Comparison of ENCODE assay signal across 20 mouse cellular contexts in the genomic region with DNA sequence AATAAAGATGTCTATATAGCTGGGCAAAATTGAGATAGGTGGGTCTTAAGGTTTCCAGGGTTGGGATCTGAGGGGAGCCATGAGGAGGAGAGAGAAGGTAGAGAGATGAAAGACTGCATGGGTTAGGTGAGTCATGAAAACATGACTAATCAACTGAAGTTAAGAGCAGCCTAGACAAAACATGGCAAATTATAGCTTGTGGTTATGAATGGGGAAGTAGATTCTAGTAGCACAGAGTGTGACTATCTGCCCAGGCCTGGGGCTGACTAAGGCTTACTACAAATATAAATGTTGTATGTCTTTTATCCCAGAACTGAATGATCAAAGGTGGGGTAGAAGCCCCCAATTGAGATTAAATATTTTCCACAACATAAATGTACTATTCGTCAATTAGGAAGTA. TPM values are rescaled to one million over a fixed set of nuclear protein-coding genes. Genes with fewer than 3 reads are reported as not detected.
A peak's percentile ranks its signal among the peaks of the same experiment; 100 is the strongest.
DNase-seq lines count a peak whose midpoint lies in the region; ATAC-seq lines count a peak whose summit lies in the region.
"Had no signal": no experiment of that assay in that cellular context is flagged by ENCODE, and none has a peak within 500 bp of the region (broad histone marks: within the 10 kb centered on the region; RNA-seq: fewer than 3 reads in every experiment).

No protein-coding gene starts in this region.

- H3K4me3 ChIP-seq in midbrain, embryonic 11.5 days (ENCODE audit: low read depth, low read length): no peak overlapping the region
- no peak overlapping the region for H3K4me3 ChIP-seq in midbrain, embryonic 16.5 days (ENCODE audit: low read depth, low read length)
- H3K4me3 ChIP-seq: embryonic facial prominence, embryonic 10.5 days; gastrocnemius, adult 2 months; heart, embryonic 10.5 days; hindbrain, embryonic 13.5 days had no signal

- no peaks in the 10 kb centered on the region for H3K36me3 ChIP-seq in midbrain, embryonic 11.5 days (ENCODE audit: control insufficient read depth, insufficient read depth, low read length)
- H3K36me3 ChIP-seq in midbrain, embryonic 16.5 days (ENCODE audit: control insufficient read depth, insufficient read depth, low read length): no peaks in the 10 kb centered on the region
- H3K36me3 ChIP-seq: embryonic facial prominence, embryonic 10.5 days; heart, embryonic 10.5 days; hindbrain, embryonic 13.5 days had no signal

- ATAC-seq in midbrain, embryonic 11.5 days (ENCODE audit: low FRiP score): no peak
- no peak for ATAC-seq in midbrain, embryonic 16.5 days
- peak; percentile 68 for ATAC-seq in megakaryocyte, adult 5-6 weeks (ENCODE audit: poor library complexity, severe bottlenecking)
- ATAC-seq: forebrain, embryonic 14.5 days; hindbrain, postnatal 0 days had no signal

- H3K27ac ChIP-seq in midbrain, embryonic 11.5 days (ENCODE audit: low read depth, low read length): no peak overlapping the region
- no peak overlapping the region for H3K27ac ChIP-seq in midbrain, embryonic 16.5 days (ENCODE audit: low read length)
- H3K27ac ChIP-seq: embryonic facial prominence, embryonic 10.5 days; gastrocnemius, adult 2 months; heart, embryonic 10.5 days; hindbrain, embryonic 13.5 days; hindbrain, postnatal 0 days had no signal

- no peaks in the 10 kb centered on the region for H3K9me3 ChIP-seq in midbrain, embryonic 11.5 days (ENCODE audit: control insufficient read depth, low read length)
- H3K9me3 ChIP-seq in midbrain, embryonic 16.5 days (replicated peaks; ENCODE audit: control insufficient read depth, low read length, poor library complexity, severe bottlenecking): no peaks in the 10 kb centered on the region
- H3K9me3 ChIP-seq: embryonic facial prominence, embryonic 10.5 days; heart, embryonic 10.5 days; hindbrain, embryonic 13.5 days had no signal

- 68% methylated on average over 1 of the region's 1 CpGs for WGBS in midbrain, embryonic 11.5 days
- WGBS in midbrain, embryonic 16.5 days: 75% methylated on average over 1 of the region's 1 CpGs

- no peak overlapping the region for H3K4me2 ChIP-seq in midbrain, embryonic 11.5 days
- H3K4me2 ChIP-seq in midbrain, embryonic 16.5 days (ENCODE audit: low read length): no peak overlapping the region
- H3K4me2 ChIP-seq: hindbrain, embryonic 13.5 days had no signal

- DNase-seq in midbrain, embryonic 11.5 days (ENCODE audit: low spot score, missing footprints): peak; percentile 47
- peak; percentile 41 for DNase-seq in MEL-GATA-1-ER (ENCODE audit: extremely low read depth, low read depth)
- DNase-seq in embryo, embryonic 10.5 days (ENCODE audit: low spot score): no peak
- no peak for DNase-seq in ovary, postnatal 14 days (ENCODE audit: low spot score)
- no peak for DNase-seq in natural killer cell, adult 2 months (ENCODE audit: low spot score in 2 of 2)
- DNase-seq: adrenal gland, adult 2 months; adrenal gland, postnatal 36 days; gastrocnemius, adult 2 months; gastrocnemius, postnatal 25 days; heart, adult 11 months; heart, postnatal 10 days; heart, postnatal 4 days had no signal

- peaks cover 3% of the 10 kb centered on the region; the same call in 1 of the 2 replicates for H3K27me3 ChIP-seq in midbrain, embryonic 11.5 days (ENCODE audit: control insufficient read depth, insufficient read depth, low read length)
- H3K27me3 ChIP-seq in midbrain, embryonic 16.5 days (ENCODE audit: control insufficient read depth, insufficient read depth, low read depth, low read length): no peaks in the 10 kb centered on the region

- H3K9ac ChIP-seq in midbrain, embryonic 11.5 days (ENCODE audit: low read length): no peak overlapping the region
- H3K9ac ChIP-seq in midbrain, embryonic 16.5 days (ENCODE audit: low read depth, low read length): no peak overlapping the region
- H3K9ac ChIP-seq: hindbrain, embryonic 13.5 days had no signal

- H3K4me1 ChIP-seq in midbrain, embryonic 11.5 days (ENCODE audit: control insufficient read depth, insufficient read depth, low read length): no peaks in the 10 kb centered on the region; the same call in 1 of the 2 replicates
- no peaks in the 10 kb centered on the region for H3K4me1 ChIP-seq in midbrain, embryonic 16.5 days (ENCODE audit: control insufficient read depth, insufficient read depth, low read length)
- H3K4me1 ChIP-seq: embryonic facial prominence, embryonic 10.5 days; heart, embryonic 10.5 days; hindbrain, embryonic 13.5 days had no signal

RNA-seq across cellular contexts. Expression of gene Neurod1, which starts 9.4 kb away (rescaled TPM):
- polyA plus RNA-seq in midbrain, embryonic 11.5 days (2014; fragmentation: Nextera tagmentation; extraction: Ambion mirVana): 43.4 TPM in 2 replicates
- 12.8 and 22.7 TPM in 2 replicates for polyA plus RNA-seq in midbrain, embryonic 16.5 days (2015; fragmentation: Nextera tagmentation; extraction: Ambion mirVana)
- total RNA-seq in megakaryocyte, adult 5-6 weeks (2015): not detected in 2 replicates
- not detected in 2 replicates for total RNA-seq in megakaryocyte, adult 5-6 weeks (2017)
- total RNA-seq: adrenal gland, adult 2 months; adrenal gland, postnatal 36 days; gastrocnemius, adult 2 months; gastrocnemius, postnatal 25 days; heart, postnatal 10 days; heart, postnatal 4 days had no signal
- polyA plus RNA-seq: heart, embryonic 14.5 days had no signal

RNA-seq across cellular contexts. Expression of gene Cerkl, which starts 9.4 kb away (rescaled TPM):
- polyA plus RNA-seq in midbrain, embryonic 11.5 days (2014; fragmentation: Nextera tagmentation; extraction: Ambion mirVana): 2.4 and 2.5 TPM in 2 replicates
- 0.84 and 1.9 TPM in 2 replicates for polyA plus RNA-seq in midbrain, embryonic 16.5 days (2015; fragmentation: Nextera tagmentation; extraction: Ambion mirVana)
- 3.4 and 3.9 TPM in 2 replicates for total RNA-seq in megakaryocyte, adult 5-6 weeks (2015)
- 6.1 and 12.8 TPM in 2 replicates for total RNA-seq in megakaryocyte, adult 5-6 weeks (2017)

Comparison
In these comparisons a context has a peak if more than half of its experiments do, and no peak if none do; other contexts are left out.
1. DNase-seq: peak in midbrain, embryonic 11.5 days (single experiment) and MEL-GATA-1-ER (single experiment); none in embryo, embryonic 10.5 days (single experiment), ovary, postnatal 14 days (single experiment) and natural killer cell, adult 2 months (0 of 2).